Mouse (Mus musculus): ENCODE results near the gene Pvalb. TPM values are rescaled to one million over a fixed set of nuclear protein-coding genes. Genes with fewer than 3 reads are reported as not detected.
A peak's percentile ranks its signal among the peaks of the same experiment; 100 is the strongest.

The Pvalb gene
- polyA plus RNA-seq, 1 experiment from 2014 or later, result not detected

GRCm38 (mm10) chr15:78186906-78187305 is 19.3 kb downstream of the Pvalb start:
- TF ChIP-seq CTCF (IDR thresholded peaks at IDR 0.05; ENCODE audit: low read depth), result no peak
- TF ChIP-seq EP300 (IDR thresholded peaks at IDR 0.05; ENCODE audit: low read depth), result no peak
- Histone ChIP-seq H3K27me3 (ENCODE audit: insufficient read depth, low read length) (no peaks in the 10 kb centered on the region; the same call in 1 of the 2 replicates), H3K27ac (ENCODE audit: low read depth) (no peak overlapping the region), H3K4me3 (ENCODE audit: low read depth, low read length) (no peak overlapping the region), H3K36me3 (replicated peaks; ENCODE audit: insufficient read depth, low read length) (no peaks in the 10 kb centered on the region), H3K9ac (replicated peaks) (no peak overlapping the region), H3K4me1 (ENCODE audit: insufficient read depth) (no peaks in the 10 kb centered on the region), H3K4me2 (ENCODE audit: low read depth, low read length) (no peak overlapping the region), H3K9me3 (ENCODE audit: low read length) (no peaks in the 10 kb centered on the region)
- WGBS (ENCODE audit: insufficient replicate concordance), result 72% methylated on average over 5 of the region's 5 CpGs
- ATAC-seq, result no peak
- DNase-seq, result no peak

GRCm38 (mm10) chr15:78185609-78186008 is 20.6 kb downstream of the Pvalb start:
- DNase-seq (no peak), ATAC-seq (no peak)
- Histone ChIP-seq H3K27ac (ENCODE audit: low read depth) (no peak overlapping the region), H3K9ac (replicated peaks) (no peak overlapping the region), H3K4me2 (ENCODE audit: low read depth, low read length) (no peak overlapping the region), H3K27me3 (ENCODE audit: insufficient read depth, low read length) (no peaks in the 10 kb centered on the region; the same call in 1 of the 2 replicates), H3K36me3 (replicated peaks; ENCODE audit: insufficient read depth, low read length) (no peaks in the 10 kb centered on the region), H3K9me3 (ENCODE audit: low read length) (no peaks in the 10 kb centered on the region), H3K4me3 (ENCODE audit: low read depth, low read length) (no peak overlapping the region), H3K4me1 (ENCODE audit: insufficient read depth) (no peaks in the 10 kb centered on the region)
- WGBS (ENCODE audit: insufficient replicate concordance), result 77% methylated on average over 4 of the region's 4 CpGs
- TF ChIP-seq CTCF (IDR thresholded peaks at IDR 0.05; ENCODE audit: low read depth) (no peak), EP300 (IDR thresholded peaks at IDR 0.05; ENCODE audit: low read depth) (no peak)

- ATAC-seq, result 0 out of 2 replicates have a peak, but pooled peaks have one; percentile 51
- WGBS (ENCODE audit: insufficient replicate concordance), result 6% methylated on average over 10 of the region's 10 CpGs
- H3K36me3 ChIP-seq (replicated peaks; ENCODE audit: insufficient read depth, low read length), result no peaks in the 10 kb centered on the region
- no peak overlapping the region for H3K9ac ChIP-seq (replicated peaks)
- no peaks in the 10 kb centered on the region for H3K9me3 ChIP-seq (ENCODE audit: low read length)
- TF ChIP-seq EP300 (IDR thresholded peaks at IDR 0.05; ENCODE audit: low read depth), result no peak
- TF ChIP-seq CTCF (IDR thresholded peaks at IDR 0.05; ENCODE audit: low read depth), result peak; percentile 65
- H3K27ac ChIP-seq (ENCODE audit: low read depth), result no peak overlapping the region
- no peak overlapping the region for H3K4me3 ChIP-seq (ENCODE audit: low read depth, low read length)
- no peaks in the 10 kb centered on the region for H3K4me1 ChIP-seq (ENCODE audit: insufficient read depth)
- no peaks in the 10 kb centered on the region; the same call in 1 of the 2 replicates for H3K27me3 ChIP-seq (ENCODE audit: insufficient read depth, low read length)
- H3K4me2 ChIP-seq (ENCODE audit: low read depth, low read length), result no peak overlapping the region
- DNase-seq, result peak; percentile 53
These were observed 21.3 kb downstream of the Pvalb start for GRCm38 (mm10) chr15:78184855-78185254.

- no peak overlapping the region for H3K27ac ChIP-seq (ENCODE audit: low read depth)
- no peak overlapping the region for H3K4me3 ChIP-seq (ENCODE audit: low read depth, low read length)
- WGBS (ENCODE audit: insufficient replicate concordance), result 53% methylated on average over 8 of the region's 8 CpGs
- TF ChIP-seq EP300 (IDR thresholded peaks at IDR 0.05; ENCODE audit: low read depth), result no peak
- no peaks in the 10 kb centered on the region for H3K36me3 ChIP-seq (replicated peaks; ENCODE audit: insufficient read depth, low read length)
- ATAC-seq (no peak), DNase-seq (no peak)
- H3K4me2 ChIP-seq (ENCODE audit: low read depth, low read length), result no peak overlapping the region
- H3K9ac ChIP-seq (replicated peaks), result no peak overlapping the region
- H3K27me3 ChIP-seq (ENCODE audit: insufficient read depth, low read length), result no peaks in the 10 kb centered on the region; the same call in 1 of the 2 replicates
- H3K9me3 ChIP-seq (ENCODE audit: low read length), result no peaks in the 10 kb centered on the region
- no peaks in the 10 kb centered on the region for H3K4me1 ChIP-seq (ENCODE audit: insufficient read depth)
These were observed 24.3 kb downstream of the Pvalb start for GRCm38 (mm10) chr15:78181701-78182405.

- ATAC-seq (no peak), DNase-seq (no peak)
- H3K9ac ChIP-seq (replicated peaks), result no peak overlapping the region
- H3K4me3 ChIP-seq (ENCODE audit: low read depth, low read length), result no peak overlapping the region
- H3K4me1 ChIP-seq (ENCODE audit: insufficient read depth), result peaks cover 5% of the 10 kb centered on the region
- no peak overlapping the region for H3K4me2 ChIP-seq (ENCODE audit: low read depth, low read length)
- no peak overlapping the region for H3K27ac ChIP-seq (ENCODE audit: low read depth)
- no peaks in the 10 kb centered on the region for H3K36me3 ChIP-seq (replicated peaks; ENCODE audit: insufficient read depth, low read length)
- 62% methylated on average over 3 of the region's 3 CpGs for WGBS (ENCODE audit: insufficient replicate concordance)
- H3K27me3 ChIP-seq (ENCODE audit: insufficient read depth, low read length), result no peaks in the 10 kb centered on the region; the same call in 1 of the 2 replicates
- TF ChIP-seq EP300 (IDR thresholded peaks at IDR 0.05; ENCODE audit: low read depth), result no peak
- TF ChIP-seq CTCF (IDR thresholded peaks at IDR 0.05; ENCODE audit: low read depth), result no peak
- no peaks in the 10 kb centered on the region for H3K9me3 ChIP-seq (ENCODE audit: low read length)
These were observed 26.4 kb downstream of the Pvalb start for GRCm38 (mm10) chr15:78179775-78180174.

- Histone ChIP-seq H3K4me2 (ENCODE audit: low read depth, low read length) (no peak overlapping the region), H3K4me1 (ENCODE audit: insufficient read depth) (peaks cover 12% of the 10 kb centered on the region), H3K4me3 (ENCODE audit: low read depth, low read length) (no peak overlapping the region), H3K27me3 (ENCODE audit: insufficient read depth, low read length) (no peaks in the 10 kb centered on the region), H3K9me3 (ENCODE audit: low read length) (no peaks in the 10 kb centered on the region), H3K27ac (ENCODE audit: low read depth) (no peak overlapping the region), H3K9ac (replicated peaks) (no peak overlapping the region), H3K36me3 (replicated peaks; ENCODE audit: insufficient read depth, low read length) (no peaks in the 10 kb centered on the region)
- ATAC-seq (no peak), DNase-seq (peak; percentile 83)
- WGBS (ENCODE audit: insufficient replicate concordance), result 7% methylated on average over 9 of the region's 9 CpGs
- no peak for TF ChIP-seq EP300 (IDR thresholded peaks at IDR 0.05; ENCODE audit: low read depth)
- TF ChIP-seq CTCF (IDR thresholded peaks at IDR 0.05; ENCODE audit: low read depth), result peak; percentile 94
These were observed 27.8 kb downstream of the Pvalb start for GRCm38 (mm10) chr15:78178397-78178796.
